Mouse (Mus musculus) frontal cortex, postnatal 14 days (tissue): ENCODE results near the gene Poc1a.

Experiments
- DNase-seq, 2 experiments: peaks; one replicate each; pipeline ENCODE4 v3.0.0; 2022; ENCODE audit warnings: low spot score in 2 of 2

Gene Poc1a

GRCm38 (mm10) chr9:106300949-106301348 lies 20.1 kb downstream of the Poc1a start:
- DNase-seq = no peak

- no peak for DNase-seq
Observed at GRCm38 (mm10) chr9:106301446-106302080, 20.7 kb downstream of the Poc1a start.

GRCm38 (mm10) chr9:106302446-106303150 lies 21.7 kb downstream of the Poc1a start:
- DNase-seq = no peak

GRCm38 (mm10) chr9:106303460-106303960 lies 22.6 kb downstream of the Poc1a start:
- DNase-seq = no peak

GRCm38 (mm10) chr9:106305228-106305627 lies 24.4 kb downstream of the Poc1a start:
- DNase-seq = no peak

GRCm38 (mm10) chr9:106306662-106307351 lies 25.9 kb downstream of the Poc1a start:
- DNase-seq = peak in 1 of 2 experiments; percentile 72

GRCm38 (mm10) chr9:106308151-106308550 lies 27.3 kb downstream of the Poc1a start:
- DNase-seq = no peak

GRCm38 (mm10) chr9:106308555-106308954 lies 27.7 kb downstream of the Poc1a start:
- DNase-seq = no peak

- DNase-seq = no peak
Observed at GRCm38 (mm10) chr9:106308983-106309382, 28.1 kb downstream of the Poc1a start.

- DNase-seq = no peak
Observed at GRCm38 (mm10) chr9:106309859-106310258, 29.0 kb downstream of the Poc1a start.

GRCm38 (mm10) chr9:106311625-106312191 lies 30.8 kb downstream of the Poc1a start:
- no peak for DNase-seq

GRCm38 (mm10) chr9:106312950-106313360 lies 32.1 kb downstream of the Poc1a start:
- no peak for DNase-seq

- no peak for DNase-seq
Observed at GRCm38 (mm10) chr9:106314196-106314595, 33.3 kb downstream of the Poc1a start.

- no peak for DNase-seq
Observed at GRCm38 (mm10) chr9:106318074-106318473, 37.2 kb downstream of the Poc1a start.

GRCm38 (mm10) chr9:106319095-106319494 lies 38.2 kb downstream of the Poc1a start:
- DNase-seq = no peak

- DNase-seq = no peak
Observed at GRCm38 (mm10) chr9:106322497-106322896, 41.6 kb downstream of the Poc1a start.

GRCm38 (mm10) chr9:106326241-106326640 lies 45.4 kb downstream of the Poc1a start:
- DNase-seq = no peak

GRCm38 (mm10) chr9:106327125-106327809 lies 46.4 kb downstream of the Poc1a start:
- DNase-seq = peak in 1 of 2 experiments; percentile 50

GRCm38 (mm10) chr9:106328068-106328610 lies 47.3 kb downstream of the Poc1a start:
- no peak for DNase-seq

- no peak for DNase-seq
Observed at GRCm38 (mm10) chr9:106328772-106329511, 48.1 kb downstream of the Poc1a start.

- no peak for DNase-seq
Observed at GRCm38 (mm10) chr9:106332746-106333145, 51.9 kb downstream of the Poc1a start.
